Mouse (Mus musculus): ENCODE results near the gene 4921536K21Rik. TPM values are rescaled to one million over a fixed set of nuclear protein-coding genes. Genes with fewer than 3 reads are reported as not detected.

The 4921536K21Rik gene
- total and polyA plus RNA-seq, 3 experiments: 0.08 to 0.40 TPM; not detected in 1

DNA sequence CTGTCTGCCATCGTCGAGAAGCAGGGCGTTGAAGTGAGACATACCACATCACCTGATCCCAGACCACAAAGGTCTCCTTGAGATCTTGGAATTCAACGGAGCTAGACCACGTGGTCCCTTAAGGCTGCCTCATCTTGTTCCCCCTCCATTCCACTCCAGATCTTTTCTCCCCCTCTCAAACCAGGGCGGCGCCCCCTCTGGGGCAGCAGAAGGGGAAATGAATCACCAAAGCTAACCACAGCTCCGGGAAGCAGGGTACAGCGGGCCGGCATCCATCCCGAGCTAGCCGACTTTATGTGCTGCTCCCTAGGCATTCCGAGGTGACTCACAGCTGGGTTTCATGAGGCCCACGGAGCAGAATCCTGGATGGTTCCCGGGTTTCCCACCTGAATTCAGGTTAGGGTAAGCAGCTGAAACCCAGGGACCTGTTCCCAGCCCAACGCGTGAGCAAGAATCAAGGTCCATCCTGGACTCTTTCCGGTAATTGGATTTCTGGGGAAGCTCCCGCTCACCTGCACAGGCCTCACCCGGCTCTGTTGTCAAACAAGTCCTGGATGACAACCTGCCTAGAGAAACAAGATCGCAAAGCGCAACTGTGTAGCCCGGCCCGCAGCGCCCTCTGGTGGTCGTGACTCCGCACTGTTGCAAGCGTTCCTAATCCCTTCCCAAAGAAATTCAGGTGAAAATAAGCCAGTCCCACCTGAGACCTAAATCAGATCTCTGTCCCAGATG lies 19.4 kb upstream of the 4921536K21Rik start, which contains the start of gene Slc35e4:
Gene Slc35e4, minus strand, starts transcription at position 556 of the 732 bp plus-strand sequence.
- peaks cover 0 to 10% of the 10 kb centered on the region in 2 experiments; a peak in 2 of 4 replicates for H3K36me3 ChIP-seq (ENCODE audit: control insufficient read depth in 1 of 2, insufficient read depth in 2 of 2, low read length in 2 of 2)
- H3K9me3 ChIP-seq (replicated peaks; ENCODE audit: insufficient read depth, low read length): no peaks in the 10 kb centered on the region
- peaks cover 17% of the 10 kb centered on the region for H3K79me2 ChIP-seq (ENCODE audit: control insufficient read depth, insufficient read depth, low read length, poor library complexity)
- DNase-seq (ENCODE audit: low read depth, low spot score): peak; percentile 97
- H3K4me1 ChIP-seq (ENCODE audit: control insufficient read depth in 1 of 2, insufficient read depth in 2 of 2, low read length in 2 of 2): peaks cover 9 to 30% of the 10 kb centered on the region in 2 experiments; a peak in 3 of 4 replicates
- peak; percentile 67 to 68 for TF ChIP-seq EP300 (IDR thresholded peaks at IDR 0.05; ENCODE audit: low read depth in 1 of 2, low read length in 2 of 2)
- TF ChIP-seq ETS1 (IDR thresholded peaks at IDR 0.05; ENCODE audit: low read depth, low read length): peak; percentile 69
- no peak for TF ChIP-seq ZKSCAN1 (IDR thresholded peaks at IDR 0.05; ENCODE audit: low read depth, low read length)
- TF ChIP-seq SIN3A (IDR thresholded peaks at IDR 0.05; ENCODE audit: low read length): peak; percentile 91
- TF ChIP-seq MAX (IDR thresholded peaks at IDR 0.05; ENCODE audit: low read length): peak; percentile 100
- TF ChIP-seq MAZ (IDR thresholded peaks at IDR 0.05; ENCODE audit: low read depth, low read length): peak; percentile 80; the same call in 1 of the 2 replicates
- TF ChIP-seq TCF12 (IDR thresholded peaks at IDR 0.05; ENCODE audit: low read depth, low read length): peak; percentile 33; the same call in 1 of the 2 replicates
- TF ChIP-seq E2F4 (IDR thresholded peaks at IDR 0.05; ENCODE audit: borderline replicate concordance, low read depth, low read length): peak; percentile 57; the same call in 1 of the 2 replicates
- peak; percentile 37; the same call in 1 of the 2 replicates for TF ChIP-seq NELFE (IDR thresholded peaks at IDR 0.05; ENCODE audit: low read depth, low read length)
- peak; percentile 99 for TF ChIP-seq MYC (IDR thresholded peaks at IDR 0.05; ENCODE audit: low read depth, low read length)
- no peak; the same call in 1 of the 2 replicates for TF ChIP-seq HCFC1 (IDR thresholded peaks at IDR 0.05; ENCODE audit: low read depth, low read length)
- TF ChIP-seq SMC3 (IDR thresholded peaks at IDR 0.05; ENCODE audit: low read depth, low read length): peak; percentile 73
- no peak for TF ChIP-seq GABPA (IDR thresholded peaks at IDR 0.05; ENCODE audit: low read depth, low read length)
- TF ChIP-seq ELF1 (IDR thresholded peaks at IDR 0.05; ENCODE audit: low read depth, low read length): 0 out of 2 replicates have a peak, but pooled peaks have one; percentile 41
- TF ChIP-seq ZMIZ1 (IDR thresholded peaks at IDR 0.05; ENCODE audit: low read depth, low read length): no peak
- TF ChIP-seq USF2 (IDR thresholded peaks at IDR 0.05; ENCODE audit: borderline replicate concordance in 1 of 2, insufficient read depth in 1 of 2, low read depth in 1 of 2, low read length in 2 of 2): peak in 1 of 2 experiments; percentile 79; a peak in 2 of 4 replicates
- TF ChIP-seq BHLHE40 (IDR thresholded peaks at IDR 0.05; ENCODE audit: borderline replicate concordance, low read depth, low read length): 0 out of 2 replicates have a peak, but pooled peaks have one; percentile 30
- peak; percentile 79 for TF ChIP-seq JUND (IDR thresholded peaks at IDR 0.05; ENCODE audit: low read depth, low read length)
- TF ChIP-seq USF1 (IDR thresholded peaks at IDR 0.05; ENCODE audit: low read depth, low read length): peak; percentile 92
- TF ChIP-seq RAD21 (IDR thresholded peaks at IDR 0.05; ENCODE audit: low read depth, low read length): peak; percentile 72
- TF ChIP-seq MYB (IDR thresholded peaks at IDR 0.05; ENCODE audit: low read depth, low read length): no peak
- TF ChIP-seq POLR2A (IDR thresholded peaks at IDR 0.05; ENCODE audit: control insufficient read depth in 1 of 2, insufficient read depth in 1 of 2, low read depth in 1 of 2, low read length in 2 of 2, poor library complexity in 1 of 2): peak; percentile 7 to 29; a peak in 2 of 4 replicates
- peak; percentile 94 for TF ChIP-seq MXI1 (IDR thresholded peaks at IDR 0.05; ENCODE audit: low read depth, low read length)
- TF ChIP-seq ZC3H11A (IDR thresholded peaks at IDR 0.05; ENCODE audit: low read depth, low read length): peak; percentile 60
- peak; percentile 67 for TF ChIP-seq RCOR1 (IDR thresholded peaks at IDR 0.05; ENCODE audit: low read depth, low read length)
- TF ChIP-seq CTCF (IDR thresholded peaks at IDR 0.05 in 2 of 3, conservative IDR thresholded peaks at IDR 0.05 in 1 of 3; ENCODE audit: control insufficient read depth in 1 of 3, insufficient read depth in 1 of 3, low read depth in 2 of 3, low read length in 3 of 3, poor library complexity in 1 of 3, severe bottlenecking in 1 of 3): peak; percentile 82 to 99 (median 96)
- no peak for TF ChIP-seq MAFK (IDR thresholded peaks at IDR 0.05; ENCODE audit: borderline replicate concordance, low read depth, low read length)
- TF ChIP-seq CHD1 (IDR thresholded peaks at IDR 0.05; ENCODE audit: low read depth, low read length): no peak
- peak within 1 kb of the TSS; percentile 74 for H3K9ac ChIP-seq (ENCODE audit: control insufficient read depth, low read depth, low read length, poor library complexity, severe bottlenecking)
- peak within 1 kb of the TSS; percentile 85 for H3K27ac ChIP-seq (ENCODE audit: control insufficient read depth, low read depth, low read length)
- H3K4me3 ChIP-seq (ENCODE audit: control insufficient read depth in 1 of 2, insufficient read depth in 1 of 2, low read depth in 2 of 2, low read length in 2 of 2): peak within 1 kb of the TSS; percentile 72 to 75
- H3K27me3 ChIP-seq (ENCODE audit: control insufficient read depth in 1 of 2, insufficient read depth in 2 of 2, low read length in 2 of 2): no peaks in the 10 kb centered on the region

All from MEL (cell line).